Mouse (Mus musculus) adrenal gland, adult (tissue): ENCODE measurements around the gene Ak9.

Experiments
- DNase-seq, 2 experiments: peaks; one replicate each; pipeline ENCODE4 v3.0.0; 2022 to 2023; ENCODE audit warnings: low spot score in 1 of 2; ENCODE audit not compliant: inconsistent age in 2 of 2

The Ak9 gene

GRCm38 (mm10) chr10:41303639-41304444 lies at the start of gene Ak9:
Ak9 (plus strand) TSS chr10:41303980.
- peak; percentile 90 to 96 for DNase-seq

- no peak for DNase-seq
These were observed 43.4 kb upstream of the Ak9 start for GRCm38 (mm10) chr10:41260243-41261006.

- DNase-seq = no peak
These were observed 42.6 kb upstream of the Ak9 start for GRCm38 (mm10) chr10:41261218-41261617.

GRCm38 (mm10) chr10:41261889-41262288 lies 41.9 kb upstream of the Ak9 start:
- no peak for DNase-seq

GRCm38 (mm10) chr10:41271860-41272259 lies 31.9 kb upstream of the Ak9 start:
- peak in 1 of 2 experiments; percentile 48 for DNase-seq

- no peak for DNase-seq
These were observed 28.9 kb upstream of the Ak9 start for GRCm38 (mm10) chr10:41274871-41275270.

GRCm38 (mm10) chr10:41278808-41279207 lies 25.0 kb upstream of the Ak9 start:
- no peak for DNase-seq

- no peak for DNase-seq
These were observed 23.6 kb upstream of the Ak9 start for GRCm38 (mm10) chr10:41280177-41280576.

- no peak for DNase-seq
These were observed 23.0 kb upstream of the Ak9 start for GRCm38 (mm10) chr10:41280796-41281195.

GRCm38 (mm10) chr10:41282086-41282485 lies 21.7 kb upstream of the Ak9 start:
- no peak for DNase-seq

GRCm38 (mm10) chr10:41287618-41288017 lies 16.2 kb upstream of the Ak9 start:
- no peak for DNase-seq

- DNase-seq = no peak
These were observed 15.7 kb upstream of the Ak9 start for GRCm38 (mm10) chr10:41288074-41288473.

- peak; percentile 69 to 91 for DNase-seq
These were observed 14.9 kb upstream of the Ak9 start for GRCm38 (mm10) chr10:41288771-41289415.

GRCm38 (mm10) chr10:41291021-41291420 lies 12.8 kb upstream of the Ak9 start:
- no peak for DNase-seq

GRCm38 (mm10) chr10:41293019-41293418 lies 10.8 kb upstream of the Ak9 start:
- DNase-seq = no peak

- DNase-seq = no peak
These were observed 9.0 kb upstream of the Ak9 start for GRCm38 (mm10) chr10:41294734-41295133.

GRCm38 (mm10) chr10:41295145-41295544 lies 8.6 kb upstream of the Ak9 start:
- DNase-seq = peak in 1 of 2 experiments; percentile 48

GRCm38 (mm10) chr10:41300161-41300560 lies 3.6 kb upstream of the Ak9 start:
- no peak for DNase-seq

GRCm38 (mm10) chr10:41302689-41303431 lies 920 bp upstream of the Ak9 start, which contains the start of gene Fig4:
Fig4 (minus strand) TSS chr10:41303260.
- peak; percentile 88 to 95 for DNase-seq

- no peak for DNase-seq
These were observed 1.2 kb downstream of the Ak9 start for GRCm38 (mm10) chr10:41304961-41305455.

- DNase-seq = no peak
These were observed 4.4 kb downstream of the Ak9 start for GRCm38 (mm10) chr10:41308205-41308604.
